Mouse (Mus musculus): Measurements from ENCODE around the gene Apob. TPM values are rescaled to one million over a fixed set of nuclear protein-coding genes. Genes with fewer than 3 reads are reported as not detected.

The Apob gene
- polyA plus RNA-seq, 2 experiments from 2014 or later: 0.12 TPM; not detected in 1

DNA sequence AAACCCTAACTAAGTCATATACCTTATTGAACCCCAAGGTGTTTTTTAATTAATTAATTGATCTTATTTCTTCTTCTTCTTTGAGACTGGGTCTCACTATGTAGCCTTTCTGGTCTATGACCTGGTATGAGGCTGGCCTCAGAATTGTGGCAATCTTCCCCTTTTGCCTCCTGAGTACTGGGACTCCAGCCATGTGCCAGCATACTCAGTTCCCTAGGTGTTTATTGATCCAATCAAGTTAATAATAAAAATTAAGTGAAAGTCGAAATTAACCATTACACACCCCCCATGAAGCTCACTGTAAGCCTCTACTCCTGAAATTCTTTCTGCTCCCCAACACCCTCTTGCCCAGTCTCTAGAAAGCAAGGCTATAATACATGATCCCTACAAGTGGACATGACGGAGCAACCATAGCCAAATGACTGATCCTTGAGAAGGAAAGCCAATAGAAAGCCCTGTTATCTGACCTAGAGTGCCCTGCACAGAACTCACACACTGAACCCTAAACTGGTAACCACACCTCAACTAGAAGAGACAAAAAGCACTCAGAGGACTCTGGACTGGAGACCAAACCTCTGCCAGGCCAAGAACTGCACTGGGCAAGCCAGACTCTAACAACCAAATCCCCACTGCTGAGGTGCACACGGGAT is 60.8 kb downstream of the Apob start:
- ATAC-seq: no peak

DNA sequence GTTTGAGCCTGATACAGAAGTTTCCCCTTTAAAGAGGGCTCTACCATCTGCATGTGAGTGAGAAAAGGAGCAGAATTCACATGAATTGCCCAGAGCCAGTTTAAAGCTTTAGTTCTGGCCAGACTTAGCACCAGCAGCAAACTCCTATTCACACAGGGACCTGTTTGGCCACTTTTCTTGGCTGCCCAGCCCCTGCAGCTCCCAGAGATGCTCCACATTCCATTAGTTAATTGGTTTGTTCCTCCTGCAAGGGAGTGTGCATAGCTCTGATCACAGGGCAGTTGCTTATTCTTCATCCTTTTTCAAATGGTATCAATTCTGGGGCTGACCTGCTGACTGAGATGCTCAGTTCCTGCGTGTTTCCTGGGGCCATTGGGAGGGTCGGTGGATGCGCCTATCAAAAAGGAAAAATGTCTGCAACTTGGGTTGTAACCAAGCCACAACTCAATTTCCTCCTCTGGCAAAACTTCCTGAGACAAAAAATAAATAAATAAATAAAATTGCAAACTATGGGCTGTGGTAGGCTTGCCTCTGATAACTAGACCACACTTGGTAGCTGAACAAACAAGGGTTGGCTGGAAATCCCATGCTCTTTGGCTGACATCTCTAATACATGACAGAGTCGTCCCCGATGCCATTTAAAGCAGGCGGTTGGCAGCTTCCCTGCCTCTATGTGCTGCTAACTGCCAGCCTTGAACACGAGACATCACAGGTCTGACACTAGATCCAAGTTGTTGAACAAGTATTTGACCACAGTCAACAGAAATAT is 65.4 kb downstream of the Apob start:
- ATAC-seq: no peak

DNA sequence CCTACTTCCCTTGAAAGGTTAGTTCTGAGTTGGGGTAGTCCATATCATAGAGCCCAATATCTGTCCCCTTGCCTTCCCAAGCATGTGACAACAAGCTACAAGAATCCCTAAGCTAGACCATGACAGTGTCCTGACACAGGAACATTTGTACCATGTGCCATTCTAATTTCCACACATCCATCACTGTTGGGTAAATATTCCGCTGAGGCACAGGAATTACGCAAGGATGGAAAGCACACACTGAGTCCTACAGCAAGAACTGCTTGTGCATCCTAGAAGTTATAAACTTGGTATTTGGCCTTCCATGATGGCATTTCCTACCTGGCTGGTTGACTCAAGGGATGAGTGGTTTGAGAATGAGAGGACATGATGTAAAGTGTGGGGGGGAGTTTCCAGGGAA is 69.6 kb downstream of the Apob start:
- no peak for ATAC-seq

DNA sequence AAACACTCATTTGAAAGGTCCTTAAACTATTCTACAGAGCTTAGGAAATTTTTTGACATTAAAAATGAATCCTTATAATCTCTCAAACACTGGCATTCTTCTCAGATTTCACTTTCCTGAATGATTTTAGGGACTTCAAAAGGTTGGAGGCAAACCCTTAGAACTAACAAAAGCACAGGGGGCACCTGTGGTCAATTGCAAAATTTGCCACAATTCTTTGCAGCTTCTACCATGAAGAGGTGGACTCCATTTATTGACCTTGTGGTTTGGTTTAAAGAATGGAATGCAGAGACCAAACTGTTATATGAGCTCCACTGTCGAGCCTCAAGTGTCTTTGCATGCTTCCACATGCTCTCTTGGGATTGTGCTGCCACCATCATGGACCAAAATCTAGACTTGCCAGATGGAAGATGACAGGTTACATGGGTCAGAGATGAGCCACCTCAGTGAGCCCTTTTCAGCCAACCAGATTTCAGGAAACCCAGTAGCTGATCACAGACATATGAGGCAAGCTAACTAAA is 70.4 kb downstream of the Apob start:
- no peak for ATAC-seq

DNA sequence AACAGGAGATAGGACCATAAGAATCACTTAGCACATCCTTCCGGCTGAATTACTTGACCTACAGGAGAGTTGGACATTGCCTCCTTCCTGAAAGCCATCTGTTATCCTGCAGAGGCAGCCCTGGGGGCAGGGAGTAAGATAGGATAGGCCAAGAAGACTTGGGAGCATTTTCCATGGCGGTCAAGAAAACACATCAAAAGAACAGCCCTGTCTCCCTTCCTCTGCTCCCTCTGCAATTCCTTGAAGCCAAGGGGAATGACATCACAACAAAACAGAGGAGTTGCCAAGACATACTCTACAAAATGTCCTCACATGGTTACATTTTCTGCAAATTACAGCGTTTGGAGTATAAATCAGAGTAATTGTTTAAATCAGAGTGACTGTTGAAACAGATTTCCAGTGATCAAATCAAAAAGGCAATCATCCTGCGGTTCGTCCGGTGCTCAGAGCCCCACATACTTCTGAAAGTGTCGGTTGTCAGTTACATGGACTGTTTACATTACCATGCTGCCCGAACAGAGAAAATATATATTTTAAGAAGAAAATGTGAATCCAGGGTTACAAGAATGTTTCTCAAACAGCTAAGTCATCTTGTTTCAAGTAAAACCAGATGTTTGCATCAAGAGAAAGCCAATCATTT is 78.7 kb downstream of the Apob start:
- no peak for ATAC-seq

DNA sequence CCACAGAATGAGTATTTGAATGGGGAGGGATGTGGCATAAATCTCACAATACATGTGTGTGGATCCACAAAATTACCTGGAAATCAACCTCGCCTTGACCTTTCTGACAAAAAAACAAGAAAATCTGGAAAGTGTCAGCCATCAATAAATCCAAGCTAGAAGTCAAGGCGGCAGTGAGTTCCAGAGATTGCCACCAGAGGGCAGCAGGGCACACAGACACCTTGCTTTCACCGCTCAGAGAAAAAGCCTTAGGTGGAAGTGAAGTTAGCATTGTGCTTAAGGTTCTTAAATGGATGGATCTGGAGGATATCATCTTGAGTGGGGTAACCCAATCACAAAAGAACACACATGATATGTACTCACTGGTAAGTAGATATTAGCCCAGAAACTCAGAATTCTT is 82.1 kb downstream of the Apob start:
- peak; percentile 60 for ATAC-seq

DNA sequence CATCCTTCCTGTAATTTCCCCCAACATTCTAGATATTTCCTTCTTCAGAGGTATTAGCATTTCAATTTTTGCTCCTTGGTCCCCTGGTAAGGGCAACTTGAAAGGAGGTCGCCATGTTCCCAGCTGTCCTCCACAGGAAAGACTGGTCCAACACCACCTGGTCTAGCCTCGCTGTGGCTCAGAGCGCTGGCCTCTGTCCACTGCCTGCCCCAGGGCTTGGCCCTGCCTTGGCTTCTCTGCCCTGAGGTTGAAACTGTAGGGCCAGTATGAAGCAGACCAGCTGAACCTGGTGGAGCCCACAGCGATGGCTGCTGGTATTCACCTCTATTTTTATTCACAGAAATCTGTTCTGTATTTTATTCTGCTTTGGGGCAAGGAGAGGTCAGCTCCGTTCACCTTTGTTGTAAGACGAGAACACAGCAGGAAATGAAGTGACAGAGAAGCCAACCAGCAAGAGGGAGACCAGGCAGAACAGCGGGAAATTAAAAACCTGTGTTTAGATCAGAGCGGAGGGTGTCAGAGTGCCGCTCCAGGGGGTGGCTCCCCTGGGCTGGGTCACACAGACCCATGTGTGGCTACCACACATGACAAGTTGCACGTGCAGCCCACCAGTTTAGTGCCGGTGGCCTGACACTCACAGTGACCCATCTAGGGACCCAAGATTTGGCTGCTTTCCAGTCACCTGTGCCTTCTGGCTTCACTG is 86.1 kb downstream of the Apob start:
- ATAC-seq: no peak

Other genes starting within 250 kb of the Apob start
- gene Ldah, start 230.5 kb downstream of the Apob start, polyA plus RNA-seq (2017; shearing (Covaris generic)): 100 to 1,000 TPM; 101 to 107 TPM

All from CD4-positive, CD25-positive, alpha-beta regulatory T cell, adult 4 months (primary cell).